Comparison of ENCODE assay signal across 1 mouse cellular context in genomic region chr14:54863501-54864312, GRCm38 (mm10).
TF ChIP-seq lines count a peak whose summit lies in the region.

No protein-coding gene starts in this region.

TF ChIP-seq in CH12.LX, 34 proteins besides CTCF, POLR2A, EP300 and RAD21:
- TF ChIP-seq PAX5 (IDR thresholded peaks at IDR 0.05; ENCODE audit: low read length) = no peak
- TF ChIP-seq SMC3 (IDR thresholded peaks at IDR 0.05; ENCODE audit: low read depth, low read length) = no peak
- no peak for TF ChIP-seq UBTF (IDR thresholded peaks at IDR 0.05; ENCODE audit: low read depth, low read length)
- TF ChIP-seq ETS1 (conservative IDR thresholded peaks at IDR 0.05; ENCODE audit: low read depth, low read length) = no peak
- 0 out of 2 replicates have a peak, but pooled peaks have one; percentile 25 for TF ChIP-seq KAT2A (IDR thresholded peaks at IDR 0.05; ENCODE audit: insufficient replicate concordance, low read length)
- TF ChIP-seq SIN3A (IDR thresholded peaks at IDR 0.05; ENCODE audit: low read length) = peak; percentile 84; the same call in 1 of the 2 replicates
- no peak for TF ChIP-seq JUND (conservative IDR thresholded peaks at IDR 0.05; ENCODE audit: low read depth, low read length)
- no peak for TF ChIP-seq ZNF384 (IDR thresholded peaks at IDR 0.05; ENCODE audit: low read depth, low read length)
- TF ChIP-seq TBP (conservative IDR thresholded peaks at IDR 0.05; ENCODE audit: low read depth, low read length) = 0 out of 2 replicates have a peak, but pooled peaks have one; percentile 55
- TF ChIP-seq ELF1 (IDR thresholded peaks at IDR 0.05; ENCODE audit: low read depth, low read length) = peak; percentile 64
- peak; percentile 78; the same call in 1 of the 2 replicates for TF ChIP-seq MAX (IDR thresholded peaks at IDR 0.05; ENCODE audit: low read length)
- TF ChIP-seq ZKSCAN1 (IDR thresholded peaks at IDR 0.05; ENCODE audit: borderline replicate concordance, low read depth, low read length) = no peak
- TF ChIP-seq CHD1 (IDR thresholded peaks at IDR 0.05; ENCODE audit: low read depth, low read length) = 0 out of 2 replicates have a peak, but pooled peaks have one; percentile 44
- 0 out of 2 replicates have a peak, but pooled peaks have one; percentile 8 for TF ChIP-seq USF1 (IDR thresholded peaks at IDR 0.05; ENCODE audit: low read depth, low read length)
- no peak for TF ChIP-seq BHLHE40 (IDR thresholded peaks at IDR 0.05; ENCODE audit: low read depth, low read length)
- TF ChIP-seq POLR2AphosphoS2 (IDR thresholded peaks at IDR 0.05; ENCODE audit: low read depth, low read length) = no peak
- TF ChIP-seq MAZ (IDR thresholded peaks at IDR 0.05; ENCODE audit: low read depth, low read length) = peak; percentile 29; the same call in 1 of the 2 replicates
- TF ChIP-seq MAFK (IDR thresholded peaks at IDR 0.05; ENCODE audit: insufficient replicate concordance, low read length) = no peak
- TF ChIP-seq TCF12 (IDR thresholded peaks at IDR 0.05; ENCODE audit: low read depth, low read length) = peak; percentile 70; the same call in 1 of the 2 replicates
- TF ChIP-seq HCFC1 (IDR thresholded peaks at IDR 0.05; ENCODE audit: low read depth, low read length) = 0 out of 2 replicates have a peak, but pooled peaks have one; percentile 22
- TF ChIP-seq MXI1 (IDR thresholded peaks at IDR 0.05; ENCODE audit: low read depth, low read length) = peak; percentile 58; the same call in 1 of the 2 replicates
- peak; percentile 84 for TF ChIP-seq ZMIZ1 (IDR thresholded peaks at IDR 0.05; ENCODE audit: low read depth, low read length)
- TF ChIP-seq USF2 (conservative IDR thresholded peaks at IDR 0.05; ENCODE audit: low read depth, low read length) = no peak
- TF ChIP-seq MYC (IDR thresholded peaks at IDR 0.05; ENCODE audit: low read depth, low read length) = no peak
- TF ChIP-seq NELFE (IDR thresholded peaks at IDR 0.05; ENCODE audit: low read depth, low read length) = peak; percentile 78; the same call in 1 of the 2 replicates
- TF ChIP-seq NRF1 (IDR thresholded peaks at IDR 0.05; ENCODE audit: low read depth, low read length) = no peak; the same call in 1 of the 2 replicates
- TF ChIP-seq E2F4 (IDR thresholded peaks at IDR 0.05; ENCODE audit: insufficient replicate concordance, low read depth, low read length) = no peak
- 0 out of 2 replicates have a peak, but pooled peaks have one; percentile 27 for TF ChIP-seq IRF4 (IDR thresholded peaks at IDR 0.05; ENCODE audit: low read depth, low read length)
- peak; percentile 74 for TF ChIP-seq CHD2 (IDR thresholded peaks at IDR 0.05; ENCODE audit: low read length)
